Mouse (Mus musculus): ENCODE measurements around the gene Tbcel.

DNA sequence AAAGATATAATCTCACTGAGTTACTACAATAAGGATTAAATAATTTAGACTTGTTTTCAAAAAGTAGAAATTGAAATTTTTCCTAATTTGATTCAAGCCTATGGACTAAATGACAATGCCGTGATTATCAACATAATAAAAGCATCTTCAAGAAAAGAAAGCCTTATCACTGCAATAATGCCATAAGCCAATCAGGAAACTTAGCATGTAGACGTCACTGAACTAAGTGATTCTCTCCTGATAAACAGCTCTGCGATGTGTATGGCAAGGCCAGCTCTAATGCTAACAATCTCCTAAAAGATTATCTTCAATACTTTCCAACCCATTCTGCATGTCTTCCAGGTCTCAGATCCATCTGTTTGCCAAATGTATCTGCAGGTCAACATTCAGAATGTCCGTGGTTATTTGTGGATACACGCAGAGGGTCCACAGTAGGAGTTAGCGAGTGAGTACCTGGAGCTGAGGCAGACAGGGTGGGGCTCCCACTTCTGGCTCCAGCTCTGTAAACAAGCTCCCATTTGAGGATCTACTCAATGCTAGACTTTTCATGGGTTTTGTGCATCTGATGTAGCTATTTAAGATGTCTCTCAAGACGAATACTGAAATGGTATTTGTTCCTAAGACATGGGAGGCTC is 44.9 kb downstream of the Tbcel start:
- TF ChIP-seq CTCF (IDR thresholded peaks at IDR 0.05; ENCODE audit: low read depth) (no peak), EP300 (IDR thresholded peaks at IDR 0.05; ENCODE audit: low read depth) (0 out of 2 replicates have a peak, but pooled peaks have one; percentile 18)

All from liver, postnatal 0 days (tissue).